Mouse (Mus musculus) left cerebral cortex, adult 8-10 months (tissue): Measurements from ENCODE around the gene Gm15013. TPM values are rescaled to one million over a fixed set of nuclear protein-coding genes. Genes with fewer than 3 reads are reported as not detected.
A peak's percentile ranks its signal among the peaks of the same experiment; 100 is the strongest.
"Not testable (repeated sequence)": the region's sequence is repeated elsewhere in the genome, so short reads cannot be mapped to it uniquely, and the experiment has no call there.

Experiments used
- DNase-seq, 2 experiments: peaks; one replicate each; pipeline ENCODE4 v3.0.0; 2022; ENCODE audit warnings: low spot score in 2 of 2
- total RNA-seq, 4 experiments: library from RNA; stranded (reverse); gene quantifications; 2 replicates each; pipeline ENCODE4 v1.2.4; 2022

Gm15013 gene
- not detected for total RNA-seq

- DNase-seq: no peak
These were observed at the start of gene Gm15013 for GRCm38 (mm10) chrX:139714381-139714780. TSS of gene Gm15013 (minus strand) at chrX:139714481.

GRCm38 (mm10) chrX:139762546-139762945, 48.3 kb upstream of the Gm15013 start:
- DNase-seq: no peak

- DNase-seq: not testable (repeated sequence)
These were observed 44.4 kb upstream of the Gm15013 start for GRCm38 (mm10) chrX:139758634-139759033.

- DNase-seq: no peak
These were observed 37.6 kb upstream of the Gm15013 start for GRCm38 (mm10) chrX:139751855-139752254.

GRCm38 (mm10) chrX:139737066-139737465, 22.8 kb upstream of the Gm15013 start:
- DNase-seq: no peak

- no peak for DNase-seq
These were observed 16.3 kb upstream of the Gm15013 start for GRCm38 (mm10) chrX:139730541-139730940.

- no peak for DNase-seq
These were observed 8.1 kb upstream of the Gm15013 start for GRCm38 (mm10) chrX:139722350-139722749.

GRCm38 (mm10) chrX:139684775-139685695, 29.2 kb downstream of the Gm15013 start, which contains the start of gene Tbc1d8b:
TSS of gene Tbc1d8b (plus strand) at chrX:139684996.
- peak; percentile 42 to 56 for DNase-seq

- DNase-seq: no peak
These were observed 29.9 kb downstream of the Gm15013 start for GRCm38 (mm10) chrX:139684410-139684774.

GRCm38 (mm10) chrX:139665829-139666228, 48.5 kb downstream of the Gm15013 start:
- DNase-seq: no peak

Other genes with a start within 250 kb of the Gm15013 start
- under 1 TPM; 0.15 to 0.57 (median 0.49) TPM for gene D330045A20Rik, start 234.1 kb downstream of the Gm15013 start, total RNA-seq
- gene Rnf128, start 151.2 kb downstream of the Gm15013 start, total RNA-seq: 10 to 100 TPM; 13.0 to 15.5 (median 14.4) TPM
- gene Tbc1d8b, start 29.5 kb downstream of the Gm15013 start, total RNA-seq: 1 to 10 TPM; 3.1 to 5.6 (median 4.1) TPM
- not detected for gene Ripply1, start 67.9 kb upstream of the Gm15013 start, total RNA-seq
- gene Cldn2, start 86.3 kb upstream of the Gm15013 start, total RNA-seq: 1 to 10 TPM in 1 of 4 experiments, under 1 TPM in 3; 0.20 to 2.2 (median 0.34) TPM
- 1 to 10 TPM; 3.0 to 6.5 (median 4.2) TPM for gene Morc4, start 157.2 kb upstream of the Gm15013 start, total RNA-seq